Mouse (Mus musculus) megakaryocyte, embryonic 14.5 days (primary cell): ENCODE data around the gene Kif26b.

Source experiments
- FLI1 ChIP-seq: IDR thresholded peaks from 2 replicates; pipeline ENCODE4 v1.6.1; 2012; ENCODE audit warnings: low read length, inconsistent platforms, mixed read lengths
- GATA1 ChIP-seq: IDR thresholded peaks from 3 replicates; pipeline ENCODE4 v1.6.1; 2012; ENCODE audit warnings: mixed read lengths, low read length, inconsistent platforms, borderline replicate concordance

GRCm38 (mm10) chr1:178542415-178542814 is 13.5 kb downstream of the Kif26b start:
- TF ChIP-seq GATA1, result no peak
- no peak for TF ChIP-seq FLI1
